Mouse (Mus musculus) heart, postnatal 0 days (tissue): ENCODE measurements at regions not wholly inside any gene's neighbourhood (a gene's known extent, or its start where the extent isn't known, plus 50 kb on each side); places are given as distances from the start of the nearest gene placed in this dataset.
"Not testable (repeated sequence)": the region's sequence is repeated elsewhere in the genome, so short reads cannot be mapped to it uniquely, and the experiment has no call there.

Source experiments
- ATAC-seq: fragments of 200-750 bp; cut with Nextera tagmentation; 2 replicates; pipeline ENCODE4 v1.8.0; 2017; ENCODE audit warnings: low read depth, moderate number of reproducible peaks, moderate library complexity; ENCODE audit not compliant: insufficient read depth
- DNase-seq: peaks from one replicate; pipeline ENCODE4 v3.0.0-alpha.2; 2016; ENCODE audit warnings: low spot score
- H3K27ac ChIP-seq: fragments of 300-500 bp; sonication (generic); 2 replicates; pipeline ENCODE4 v1.5.1; 2014; ENCODE audit warnings: low read depth, mild to moderate bottlenecking
- H3K27me3 ChIP-seq: fragments of 300-500 bp; sonication (generic); 2 replicates; pipeline ENCODE4 v1.6.1; 2014; ENCODE audit warnings: low read length, mixed read lengths; ENCODE audit not compliant: control insufficient read depth, insufficient read depth
- H3K36me3 ChIP-seq: fragments of 300-500 bp; sonication (generic); replicated peaks from 2 replicates; pipeline ENCODE4 v1.6.1; 2014; ENCODE audit warnings: low read length, mixed read lengths; ENCODE audit not compliant: control insufficient read depth, insufficient read depth
- H3K4me1 ChIP-seq: fragments of 300-500 bp; sonication (generic); 2 replicates; pipeline ENCODE4 v1.6.1; 2014; ENCODE audit warnings: antibody characterized with exemption; ENCODE audit not compliant: control insufficient read depth, insufficient read depth
- H3K4me2 ChIP-seq: fragments of 300-500 bp; sonication (generic); 2 replicates; pipeline ENCODE4 v1.6.1; 2014; ENCODE audit warnings: low read depth, mild to moderate bottlenecking, low read length, moderate library complexity
- H3K4me3 ChIP-seq: fragments of 300-500 bp; sonication (generic); 2 replicates; pipeline ENCODE4 v1.5.1; 2014; ENCODE audit warnings: low read depth, low read length
- H3K9ac ChIP-seq: fragments of 300-500 bp; sonication (generic); replicated peaks from 2 replicates; pipeline ENCODE4 v1.6.1; 2014; ENCODE audit warnings: low read depth, low read length, mixed read lengths
- H3K9me3 ChIP-seq: fragments of 300-500 bp; sonication (generic); replicated peaks from 2 replicates; pipeline ENCODE4 v1.6.1; 2016; ENCODE audit warnings: low read length; ENCODE audit not compliant: control insufficient read depth
- CTCF ChIP-seq: IDR thresholded peaks from 2 replicates; pipeline ENCODE4 v1.5.1; 2016; ENCODE audit warnings: antibody characterized with exemption, control low read depth, low read depth
- EP300 ChIP-seq: IDR thresholded peaks from 2 replicates; pipeline ENCODE4 v1.6.1; 2016; ENCODE audit warnings: antibody characterized with exemption, low read depth
- WGBS: fragments of 180-500 bp; shearing (Covaris S2); extraction: QIAGEN DNeasy Blood & Tissue Kit; methylation state at CpG from one replicate; pipeline ENCODE4 v1.1.7; 2014; 5-methylcytosine and 5-hydroxymethylcytosine counted together

DNA sequence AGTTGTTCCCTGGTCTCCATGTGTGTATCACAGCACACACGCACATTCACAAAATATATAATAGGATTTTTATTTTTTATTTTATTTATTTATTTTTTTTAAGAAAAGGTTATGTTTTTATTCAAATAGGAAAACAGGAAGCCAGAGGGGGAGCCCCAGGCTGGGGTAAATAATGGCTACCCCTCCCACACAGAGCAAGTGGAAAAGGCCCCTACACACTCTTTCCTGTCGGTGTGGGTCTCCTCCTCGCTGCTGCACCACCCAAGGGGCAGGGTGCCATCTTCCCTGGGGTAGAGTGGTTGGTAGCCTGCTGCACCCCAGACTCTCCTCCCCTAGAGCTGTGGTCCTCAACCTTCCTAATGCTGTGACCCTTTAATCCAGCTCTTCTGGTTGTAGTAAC, 181.6 kb downstream of the Katnal1 start:
- Histone ChIP-seq H3K9me3 (no peaks in the 10 kb centered on the region), H3K4me3 (no peak overlapping the region), H3K9ac (no peak overlapping the region), H3K27ac (no peak overlapping the region), H3K4me2 (no peak overlapping the region), H3K4me1 (no peaks in the 10 kb centered on the region), H3K36me3 (no peaks in the 10 kb centered on the region), H3K27me3 (no peaks in the 10 kb centered on the region)
- 69% methylated on average over 3 of the region's 3 CpGs for WGBS
- TF ChIP-seq EP300 (no peak), CTCF (no peak)
- ATAC-seq = no peak
- no peak for DNase-seq

DNA sequence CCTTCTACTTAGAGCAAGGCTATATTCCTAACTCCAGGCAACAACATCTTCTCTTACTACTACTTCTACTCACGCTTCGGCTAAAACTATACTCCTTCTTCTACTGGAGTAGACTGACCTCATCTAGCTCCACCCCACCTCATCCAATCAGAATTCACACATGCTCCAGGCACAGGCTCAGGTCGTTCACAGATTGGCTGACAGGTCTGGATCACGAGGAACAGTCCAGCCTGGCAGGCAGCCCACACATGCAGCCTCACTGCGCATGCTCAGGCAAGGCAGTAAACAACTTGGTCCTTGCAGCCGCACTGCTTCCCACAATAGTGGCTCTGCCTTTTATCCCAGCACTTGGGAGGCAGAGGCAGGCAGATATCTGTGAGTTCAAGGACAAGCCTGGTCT, 182.4 kb downstream of the Katnal1 start:
- H3K9me3 ChIP-seq, H3K27me3 ChIP-seq, H3K9ac ChIP-seq, DNase-seq, ATAC-seq, H3K27ac ChIP-seq, H3K4me1 ChIP-seq, H3K36me3 ChIP-seq, H3K4me3 ChIP-seq, H3K4me2 ChIP-seq: not testable (repeated sequence)
- WGBS = 42% methylated on average over 6 of the region's 6 CpGs

DNA sequence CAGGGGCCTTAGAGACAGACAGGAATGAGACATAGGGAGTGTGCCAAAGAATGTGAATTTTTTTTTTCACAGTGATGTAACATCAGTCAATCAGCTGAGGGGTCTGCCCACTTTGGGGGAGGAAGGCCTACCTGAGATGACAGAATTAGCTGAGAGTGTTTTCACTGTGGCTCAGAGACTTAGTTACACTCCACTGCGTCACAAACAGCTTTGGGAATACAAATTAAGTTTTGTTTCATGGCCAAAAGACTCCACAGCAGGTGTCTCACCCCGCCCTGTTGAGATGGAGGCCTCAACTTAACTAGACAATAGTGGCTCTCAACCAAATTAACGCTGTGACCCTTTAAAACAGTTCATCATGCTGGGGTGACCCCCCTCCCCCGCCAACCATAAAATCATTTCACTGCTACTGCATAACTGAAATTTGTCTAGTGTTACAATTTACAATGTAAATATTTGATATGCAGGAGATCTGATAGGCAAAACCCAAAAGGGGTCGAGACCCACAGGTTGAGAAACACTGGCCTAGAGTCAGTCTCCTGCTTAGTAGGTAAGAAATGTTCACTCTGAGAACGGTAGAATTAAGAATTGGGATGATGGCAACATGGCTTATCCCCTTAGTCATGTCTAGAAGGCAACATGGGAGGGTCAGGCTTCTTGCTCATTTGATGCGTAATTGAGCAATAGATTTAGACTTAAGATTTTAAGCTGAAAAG, 184.3 kb downstream of the Katnal1 start:
- Histone ChIP-seq H3K36me3 (no peaks in the 10 kb centered on the region), H3K27ac (no peak overlapping the region), H3K4me1 (peaks cover 13% of the 10 kb centered on the region; the same call in 1 of the 2 replicates), H3K4me2 (no peak overlapping the region), H3K9me3 (no peaks in the 10 kb centered on the region), H3K9ac (no peak overlapping the region), H3K4me3 (no peak overlapping the region), H3K27me3 (no peaks in the 10 kb centered on the region)
- DNase-seq (no peak), ATAC-seq (no peak)
- no peak for TF ChIP-seq EP300
- no peak for TF ChIP-seq CTCF
- WGBS = 89% methylated on average over 7 of the region's 7 CpGs

DNA sequence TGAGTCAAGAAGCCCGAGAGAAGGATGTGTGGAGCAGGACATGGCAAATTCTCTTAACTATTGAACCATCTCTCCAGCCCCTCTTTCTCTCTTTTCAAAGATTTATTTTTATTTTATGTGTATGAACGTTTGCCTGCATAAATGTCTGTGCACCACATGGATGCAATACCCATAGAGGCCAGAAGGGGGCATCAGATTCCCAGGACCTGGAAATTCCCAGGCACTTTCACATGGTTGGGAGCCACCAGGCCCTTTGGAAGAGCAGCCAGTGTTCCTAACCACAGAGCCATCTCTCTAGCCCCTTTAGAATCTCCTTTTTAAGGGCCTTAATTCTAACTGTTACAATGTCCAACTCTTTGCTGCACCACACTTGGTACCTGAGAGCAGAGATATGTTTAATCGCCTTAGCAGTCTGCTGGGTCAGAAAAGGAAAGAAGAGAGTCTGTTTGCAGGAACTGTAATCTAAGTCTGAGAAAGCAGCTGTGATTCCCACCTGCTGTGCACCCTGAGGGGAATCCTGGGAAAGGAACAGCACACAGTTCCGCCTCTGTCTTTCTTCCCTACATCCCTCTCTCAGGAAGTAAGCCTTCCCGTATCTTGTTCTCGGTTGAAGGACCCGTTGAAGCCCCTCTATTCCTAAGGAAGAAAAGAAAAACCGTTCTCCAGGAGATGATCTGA, 186.8 kb downstream of the Katnal1 start:
- 92% methylated on average over 8 of the region's 8 CpGs for WGBS
- Histone ChIP-seq H3K4me1 (peaks cover 13% of the 10 kb centered on the region; the same call in 1 of the 2 replicates), H3K9me3 (no peaks in the 10 kb centered on the region), H3K27me3 (no peaks in the 10 kb centered on the region), H3K4me2 (no peak overlapping the region), H3K4me3 (no peak overlapping the region), H3K9ac (no peak overlapping the region), H3K36me3 (no peaks in the 10 kb centered on the region), H3K27ac (no peak overlapping the region)
- no peak for DNase-seq
- peak; percentile 30; the same call in 1 of the 2 replicates for TF ChIP-seq CTCF
- TF ChIP-seq EP300 = no peak
- ATAC-seq = no peak

DNA sequence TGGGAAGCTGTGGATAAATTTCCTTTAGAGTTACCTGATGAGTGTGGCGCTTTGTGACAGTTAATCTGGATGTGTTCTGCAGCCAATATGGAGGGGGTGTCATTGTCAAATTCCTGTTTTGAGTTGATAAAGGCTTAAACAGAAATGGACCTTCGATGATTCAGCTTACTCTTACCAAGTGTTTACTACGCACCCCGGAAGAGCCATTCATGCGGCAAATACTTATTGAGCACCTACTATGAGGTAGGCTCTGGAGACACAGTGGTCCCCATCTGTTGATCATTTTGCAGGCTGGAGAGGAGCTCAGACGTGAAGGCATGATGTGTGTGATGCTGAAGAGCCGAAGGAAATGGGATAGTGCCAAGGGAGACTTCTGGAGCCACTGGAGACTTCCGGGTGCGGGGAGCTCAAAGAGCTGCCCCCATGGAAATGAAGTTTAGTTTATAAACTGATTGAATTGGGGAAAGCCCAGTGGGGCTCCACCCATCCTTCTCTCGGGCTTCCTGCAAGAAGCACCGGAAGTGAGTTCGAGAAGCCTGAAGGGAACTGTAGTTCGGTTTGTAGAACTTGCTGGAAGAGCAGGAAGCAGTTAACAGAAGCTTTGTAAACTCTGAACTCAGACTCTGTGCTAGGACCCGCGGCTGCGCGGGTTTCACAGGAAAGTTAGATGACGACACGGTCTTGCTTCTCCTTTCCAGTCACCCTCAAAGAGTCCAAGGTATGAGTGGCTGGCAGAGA, 187.7 kb downstream of the Katnal1 start:
- peaks cover 13% of the 10 kb centered on the region; the same call in 1 of the 2 replicates for H3K4me1 ChIP-seq
- ATAC-seq (no peak), DNase-seq (no peak)
- no peaks in the 10 kb centered on the region for H3K27me3 ChIP-seq
- peak overlapping the region; percentile 17; the same call in 1 of the 2 replicates for H3K4me2 ChIP-seq
- H3K36me3 ChIP-seq = no peaks in the 10 kb centered on the region
- peak overlapping the region; percentile 72 for H3K27ac ChIP-seq
- H3K4me3 ChIP-seq = no peak overlapping the region
- 84% methylated on average over 19 of the region's 19 CpGs for WGBS
- no peak overlapping the region for H3K9ac ChIP-seq
- no peaks in the 10 kb centered on the region for H3K9me3 ChIP-seq
- no peak for TF ChIP-seq EP300
- no peak for TF ChIP-seq CTCF
